Mouse (Mus musculus): ENCODE results near the gene Prrt1. TPM values are rescaled to one million over a fixed set of nuclear protein-coding genes. Genes with fewer than 3 reads are reported as not detected.
A peak's percentile ranks its signal among the peaks of the same experiment; 100 is the strongest.

Gene Prrt1
- polyA plus RNA-seq, 1 experiment from 2014 or later: 0.16 TPM

DNA sequence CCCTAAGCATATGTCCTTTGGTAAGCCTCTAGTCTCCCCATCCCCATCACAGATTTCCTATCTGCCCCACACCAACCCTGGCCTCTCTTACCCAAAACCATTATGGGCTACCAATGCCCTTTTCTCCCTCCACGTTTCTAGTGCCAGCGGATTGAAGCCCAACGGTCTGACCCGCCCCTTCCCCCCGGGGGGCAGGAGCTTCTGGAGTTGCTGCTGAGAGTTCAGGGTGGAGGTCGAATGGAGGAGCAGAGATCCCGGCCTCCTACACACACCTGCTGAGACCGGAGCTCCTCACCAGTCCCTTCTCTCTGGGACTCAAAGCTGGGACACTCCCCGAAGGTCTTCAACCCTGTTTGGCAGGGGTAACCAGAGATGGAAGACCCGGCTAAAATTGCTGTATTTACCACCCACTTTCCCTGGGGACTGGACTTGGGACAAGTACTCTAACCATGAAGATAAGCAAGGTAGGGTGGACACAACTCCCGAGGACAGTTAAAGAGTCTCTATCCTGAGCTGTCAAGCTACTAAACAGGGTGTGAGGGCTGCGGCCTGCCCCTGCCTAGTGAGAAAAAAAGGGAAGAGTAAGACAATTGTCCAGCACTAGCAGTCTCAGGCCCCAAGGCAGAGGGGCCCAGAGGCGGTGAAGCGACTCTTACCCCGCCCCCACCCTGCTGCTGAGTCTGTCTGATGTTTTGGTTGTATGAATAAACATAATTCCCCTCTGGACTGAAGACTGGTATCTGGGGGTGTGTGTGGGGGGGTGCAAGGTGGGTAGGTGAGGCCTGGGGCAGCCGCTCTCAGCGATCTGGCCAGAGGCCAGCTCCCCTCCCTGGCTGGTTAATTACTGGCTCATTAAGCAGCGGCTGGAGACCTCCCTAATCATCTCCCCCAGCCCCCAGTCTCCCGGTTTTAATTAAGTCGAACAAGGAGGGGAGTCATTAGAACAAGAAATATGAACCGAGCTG, 38.0 kb upstream of the Prrt1 start, which contains the start of gene Pbx2:
Gene Pbx2, plus strand, starts transcription at position 238 of the 965 bp plus-strand sequence.
- H3K36me3 ChIP-seq (ENCODE audit: inconsistent target): peaks cover 19% of the 10 kb centered on the region; the same call in 1 of the 2 replicates
- 5% methylated on average over 21 of the region's 21 CpGs for WGBS (ENCODE audit: missing documents)
- peak within 1 kb of the TSS; percentile 75 for H3K4me3 ChIP-seq (ENCODE audit: inconsistent target)
- peak within 1 kb of the TSS; percentile 92 for H3K27ac ChIP-seq
- peaks cover 58% of the 10 kb centered on the region for H3K79me2 ChIP-seq (ENCODE audit: inconsistent target)

DNA sequence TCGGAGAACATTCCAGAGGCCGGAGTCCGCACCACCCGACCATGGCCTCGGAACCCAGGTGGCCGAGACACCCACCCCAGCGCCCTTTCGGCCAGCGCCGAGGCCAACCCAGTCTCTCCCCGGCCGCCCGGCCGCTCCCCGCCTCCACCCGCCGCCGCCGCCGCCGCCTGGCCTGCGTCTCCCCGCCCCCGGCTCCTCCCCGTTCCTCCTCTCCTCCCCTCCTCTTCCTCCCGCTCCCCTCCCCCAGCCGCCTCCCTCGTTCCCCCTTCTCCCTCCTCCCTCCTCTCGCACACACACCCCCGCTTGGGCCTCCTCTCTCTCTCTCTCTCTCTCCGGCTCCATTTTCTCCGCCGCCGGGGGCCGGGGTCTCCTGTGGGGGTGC, 37.3 kb upstream of the Prrt1 start:
- peaks cover 58% of the 10 kb centered on the region for H3K79me2 ChIP-seq (ENCODE audit: inconsistent target)
- peaks cover 19% of the 10 kb centered on the region; the same call in 1 of the 2 replicates for H3K36me3 ChIP-seq (ENCODE audit: inconsistent target)
- WGBS (ENCODE audit: missing documents): 0% methylated on average over 16 of the region's 35 CpGs
- H3K4me3 ChIP-seq (ENCODE audit: inconsistent target): peak overlapping the region; percentile 75
- H3K27ac ChIP-seq: peak overlapping the region; percentile 92

DNA sequence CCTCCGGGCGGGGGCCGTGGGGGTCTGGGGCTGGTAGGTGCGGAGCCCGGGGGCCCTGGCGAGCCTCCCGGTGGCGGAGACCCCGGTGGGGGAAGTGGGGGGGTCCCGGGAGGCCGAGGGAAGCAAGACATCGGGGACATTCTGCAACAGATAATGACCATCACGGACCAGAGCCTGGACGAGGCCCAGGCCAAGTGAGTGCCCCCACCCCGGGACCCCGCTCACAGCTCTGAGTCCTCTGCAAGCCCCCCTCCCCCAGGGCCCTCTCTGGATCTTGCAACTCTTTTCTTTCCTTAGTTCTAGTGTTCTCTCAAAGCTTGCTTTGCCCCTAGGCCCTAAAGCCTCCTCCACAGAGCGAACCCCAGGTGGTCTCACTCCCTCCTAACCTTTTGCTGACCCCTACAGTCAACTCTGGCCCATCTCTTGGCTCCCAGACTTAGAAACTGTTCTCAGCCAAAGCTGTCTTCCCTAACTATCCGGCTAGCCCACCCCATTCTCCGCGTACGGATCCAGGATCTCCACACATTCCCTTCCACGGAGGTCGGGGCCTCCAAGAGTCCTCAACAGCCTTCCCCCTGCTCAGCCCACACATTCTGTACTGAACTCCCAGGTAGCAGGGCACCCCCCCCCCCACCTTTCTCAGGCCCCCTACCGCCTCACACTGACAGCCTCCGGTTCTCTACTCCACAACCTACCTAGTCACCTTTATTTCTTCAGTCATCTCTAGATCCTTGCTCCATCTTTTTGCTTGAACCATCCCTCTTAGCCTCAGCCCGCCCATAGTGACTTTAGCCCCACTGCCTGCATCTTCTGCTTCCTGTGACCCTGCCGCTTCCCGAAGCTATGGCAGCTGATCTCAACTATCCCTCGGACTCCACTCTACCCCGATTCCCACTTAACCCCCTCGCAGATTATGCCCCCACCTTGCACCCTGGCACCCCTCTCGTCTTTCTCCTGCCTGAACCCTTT, 36.5 kb upstream of the Prrt1 start:
- Histone ChIP-seq H3K36me3 (ENCODE audit: inconsistent target) (peaks cover 19% of the 10 kb centered on the region; the same call in 1 of the 2 replicates), H3K27ac (peak overlapping the region; percentile 71)
- WGBS (ENCODE audit: missing documents): 2% methylated on average over 32 of the region's 32 CpGs

DNA sequence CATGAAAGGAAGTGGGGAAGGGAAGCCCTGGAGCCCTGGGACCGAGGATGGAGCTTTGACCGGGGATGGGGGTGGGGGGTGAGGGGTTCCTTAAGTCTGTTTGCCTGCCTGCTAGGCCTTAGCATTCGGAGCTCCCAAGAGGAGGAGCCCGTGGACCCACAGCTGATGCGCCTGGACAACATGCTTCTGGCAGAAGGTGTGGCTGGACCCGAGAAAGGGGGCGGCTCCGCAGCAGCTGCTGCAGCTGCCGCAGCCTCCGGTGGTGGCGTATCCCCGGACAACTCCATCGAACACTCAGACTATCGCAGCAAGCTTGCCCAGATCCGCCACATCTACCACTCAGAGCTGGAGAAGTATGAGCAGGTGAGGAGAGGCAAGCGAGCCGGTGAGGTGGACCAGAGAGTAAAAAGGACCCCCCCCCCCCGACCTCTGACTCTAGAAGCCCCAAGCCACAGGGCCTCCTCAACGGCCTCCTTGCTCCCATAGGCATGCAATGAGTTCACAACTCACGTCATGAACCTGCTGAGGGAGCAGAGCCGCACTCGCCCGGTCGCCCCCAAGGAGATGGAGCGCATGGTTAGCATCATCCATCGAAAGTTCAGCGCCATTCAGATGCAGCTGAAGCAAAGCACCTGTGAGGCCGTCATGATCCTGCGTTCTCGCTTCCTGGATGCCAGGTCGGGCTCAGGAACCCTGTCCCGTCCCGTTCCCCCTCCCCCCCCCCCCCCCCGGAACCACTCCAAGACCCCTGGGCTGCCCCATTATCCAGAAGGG, 35.4 kb upstream of the Prrt1 start:
- peak overlapping the region; percentile 53 for H3K4me3 ChIP-seq (ENCODE audit: inconsistent target)
- H3K36me3 ChIP-seq (ENCODE audit: inconsistent target): peaks cover 19% of the 10 kb centered on the region; the same call in 1 of the 2 replicates
- peaks cover 45% of the 10 kb centered on the region for H3K79me2 ChIP-seq (ENCODE audit: inconsistent target)
- WGBS (ENCODE audit: missing documents): 79% methylated on average over 33 of the region's 34 CpGs
- peak overlapping the region; percentile 71; the same call in 1 of the 2 replicates for H3K27ac ChIP-seq

More for the DNA sequence above, 36.5 kb upstream of the Prrt1 start:
- Histone ChIP-seq H3K79me2 (ENCODE audit: inconsistent target) (peaks cover 56% of the 10 kb centered on the region), H3K4me3 (ENCODE audit: inconsistent target) (peak overlapping the region; percentile 53)

DNA sequence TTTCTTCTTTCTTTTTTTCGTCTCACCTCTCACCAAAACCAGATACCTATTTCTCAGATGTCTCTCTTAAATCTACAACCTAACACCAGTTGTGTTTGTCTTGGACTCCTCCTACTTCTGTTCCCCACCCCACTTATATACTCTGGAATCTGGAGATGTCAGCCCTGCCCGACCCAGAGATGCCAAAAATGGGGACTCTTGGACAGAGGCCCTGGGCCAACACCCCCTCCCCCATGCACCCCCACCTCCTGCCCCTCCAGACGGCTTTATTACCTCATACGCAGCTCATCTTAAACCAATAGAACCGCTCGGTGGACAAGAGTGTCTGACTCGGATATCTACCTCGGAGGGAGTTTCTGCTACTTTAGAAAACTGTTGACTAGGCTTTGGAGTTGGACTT, 33.2 kb upstream of the Prrt1 start:
- Histone ChIP-seq H3K79me2 (ENCODE audit: inconsistent target) (peaks cover 23% of the 10 kb centered on the region; the same call in 1 of the 2 replicates), H3K36me3 (ENCODE audit: inconsistent target) (peaks cover 19% of the 10 kb centered on the region; the same call in 1 of the 2 replicates), H3K27ac (no peak overlapping the region), H3K4me3 (ENCODE audit: inconsistent target) (no peak overlapping the region)
- 89% methylated on average over 8 of the region's 8 CpGs for WGBS (ENCODE audit: missing documents)

DNA sequence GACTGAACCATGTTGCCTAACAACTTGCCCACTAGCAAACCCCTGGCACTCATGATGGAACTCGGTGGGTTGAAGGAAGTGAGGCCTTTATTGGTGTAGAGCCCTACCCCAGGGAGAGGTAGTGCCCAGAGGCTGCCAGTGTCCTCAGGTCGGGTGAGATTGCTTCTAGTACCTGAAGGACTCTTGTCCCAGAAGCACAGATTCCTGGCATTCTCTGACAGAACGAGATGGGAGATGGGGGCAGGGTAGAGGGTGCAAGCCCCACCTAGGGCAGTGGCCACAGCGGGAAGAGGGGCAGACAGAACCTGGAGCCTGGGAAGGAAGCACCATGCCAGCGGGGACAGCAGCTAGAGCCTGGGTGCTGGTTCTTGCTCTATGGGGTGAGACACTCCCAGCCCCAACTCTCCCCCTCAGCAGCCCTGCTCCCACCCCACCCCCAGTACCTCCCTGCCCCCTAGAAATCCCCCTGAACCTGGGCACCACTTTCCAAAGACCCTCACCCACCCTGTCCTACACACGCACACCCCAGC, 31.7 kb upstream of the Prrt1 start, which contains the start of gene Ager:
Gene Ager, plus strand, starts transcription at position 297 of the 530 bp plus-strand sequence.
- WGBS (ENCODE audit: missing documents): 51% methylated on average over 5 of the region's 6 CpGs
- Histone ChIP-seq H3K4me3 (ENCODE audit: inconsistent target) (no peak within 1 kb of the TSS), H3K36me3 (ENCODE audit: inconsistent target) (peaks cover 19% of the 10 kb centered on the region; the same call in 1 of the 2 replicates), H3K27ac (no peak within 1 kb of the TSS), H3K79me2 (ENCODE audit: inconsistent target) (peaks cover 28% of the 10 kb centered on the region)

DNA sequence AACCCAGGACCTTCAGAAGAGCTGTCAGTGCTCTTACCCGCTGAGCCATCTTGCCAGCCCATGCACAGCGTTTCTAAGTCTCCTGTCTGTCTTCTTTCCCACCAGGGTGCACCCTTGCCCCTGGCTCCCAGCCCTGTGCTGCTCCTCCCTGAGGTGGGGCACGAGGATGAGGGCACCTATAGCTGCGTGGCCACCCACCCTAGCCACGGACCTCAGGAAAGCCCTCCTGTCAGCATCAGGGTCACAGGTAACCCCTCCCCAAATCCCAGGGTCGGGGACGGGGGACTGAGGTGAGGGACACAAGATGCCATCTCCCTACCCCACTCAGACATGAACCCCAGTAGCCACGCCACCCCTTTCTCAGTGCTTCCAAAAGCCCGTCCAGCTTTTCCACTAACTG, 29.4 kb upstream of the Prrt1 start:
- no peak overlapping the region for H3K27ac ChIP-seq
- peaks cover 15% of the 10 kb centered on the region for H3K79me2 ChIP-seq (ENCODE audit: inconsistent target)
- no peak overlapping the region for H3K4me3 ChIP-seq (ENCODE audit: inconsistent target)
- H3K36me3 ChIP-seq (ENCODE audit: inconsistent target): peaks cover 14% of the 10 kb centered on the region; the same call in 1 of the 2 replicates
- WGBS (ENCODE audit: missing documents): 85% methylated on average over 9 of the region's 9 CpGs

DNA sequence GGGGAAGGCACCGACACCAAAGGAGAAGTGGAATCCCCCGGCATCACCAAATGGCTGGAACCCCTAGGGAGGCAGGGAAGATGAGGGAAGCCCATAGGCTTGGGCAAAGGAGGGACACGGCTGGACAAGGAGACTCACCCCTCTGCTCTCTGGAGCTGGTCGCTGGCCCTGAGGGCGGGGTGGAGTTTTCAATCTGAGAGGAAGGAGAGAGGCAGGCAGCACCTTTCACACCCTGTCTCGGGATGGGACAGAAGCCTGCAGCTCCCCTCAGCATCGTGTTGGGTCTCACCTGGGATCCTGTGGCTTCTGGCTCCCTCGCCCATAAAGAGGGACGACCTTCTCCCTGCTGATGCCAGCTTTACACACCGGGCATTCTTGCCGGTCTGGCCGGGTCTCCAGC, 27.5 kb upstream of the Prrt1 start:
- H3K27ac ChIP-seq: no peak overlapping the region
- WGBS (ENCODE audit: missing documents): 91% methylated on average over 12 of the region's 12 CpGs
- peaks cover 27% of the 10 kb centered on the region for H3K79me2 ChIP-seq (ENCODE audit: inconsistent target)
- no peak overlapping the region for H3K4me3 ChIP-seq (ENCODE audit: inconsistent target)
- H3K36me3 ChIP-seq (ENCODE audit: inconsistent target): no peaks in the 10 kb centered on the region

DNA sequence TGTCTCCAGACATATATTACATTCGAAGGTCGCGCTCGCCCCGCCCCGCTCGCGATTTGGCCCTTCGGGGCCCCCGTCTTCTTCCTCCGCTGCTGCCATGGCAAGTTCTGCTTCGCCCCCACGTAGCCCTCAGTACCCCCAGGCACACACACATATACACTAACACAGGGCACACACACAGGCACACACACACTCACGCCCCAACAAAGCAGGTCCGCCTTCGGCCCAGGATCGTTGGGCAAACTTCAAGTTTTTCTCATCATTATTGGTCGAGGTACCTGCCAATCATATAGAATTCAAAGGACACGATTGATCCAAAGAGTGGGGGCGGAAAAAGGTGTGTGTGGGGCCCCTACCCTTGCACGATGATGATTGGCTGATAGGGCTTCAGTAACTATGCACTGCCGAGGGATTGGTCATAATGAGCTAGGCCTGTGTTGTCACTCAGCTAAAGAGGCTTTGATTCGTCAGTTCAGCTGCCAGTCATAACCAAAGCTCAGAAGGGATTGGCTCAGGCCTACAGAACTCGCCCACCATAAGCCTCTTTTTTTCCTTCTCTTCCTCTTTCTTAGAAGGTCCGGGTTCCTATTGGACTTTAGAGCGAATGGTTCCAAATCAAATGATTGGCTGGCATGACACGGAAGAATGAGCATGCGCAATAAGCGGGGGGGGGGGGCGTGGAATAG, 25.8 kb upstream of the Prrt1 start, which contains the start of gene Rnf5:
Gene Rnf5, minus strand, starts transcription at position 316 of the 686 bp plus-strand sequence.
- Histone ChIP-seq H3K79me2 (ENCODE audit: inconsistent target) (peaks cover 44% of the 10 kb centered on the region), H3K36me3 (ENCODE audit: inconsistent target) (no peaks in the 10 kb centered on the region), H3K27ac (peak within 1 kb of the TSS; percentile 85), H3K4me3 (ENCODE audit: inconsistent target) (peak within 1 kb of the TSS; percentile 86)
- WGBS (ENCODE audit: missing documents): 2% methylated on average over 25 of the region's 30 CpGs

DNA sequence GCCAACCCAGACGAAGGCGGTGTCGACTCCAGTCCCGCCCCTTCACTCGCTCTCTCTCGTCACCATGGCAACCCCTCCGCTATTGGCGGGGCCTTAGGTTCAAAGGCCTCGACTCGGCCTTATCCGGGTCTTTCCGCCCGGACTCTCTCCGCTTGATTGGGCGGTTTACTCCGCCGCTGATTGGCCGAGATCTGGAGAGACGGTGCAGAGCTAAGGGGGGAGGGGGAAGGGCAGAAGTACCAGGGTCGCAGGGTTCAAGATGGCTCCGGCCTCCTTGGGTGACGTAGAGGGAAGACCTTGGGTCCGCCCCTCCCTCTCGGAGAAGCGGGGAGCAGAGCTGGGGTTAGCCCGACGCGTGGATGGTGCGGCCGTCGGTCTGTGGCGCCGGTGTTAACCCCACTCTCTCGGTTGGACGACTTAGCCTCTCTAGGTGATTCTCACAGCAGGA, 25.2 kb upstream of the Prrt1 start, which contains the start of gene Agpat1:
Gene Agpat1, plus strand, starts transcription at position 202 of the 448 bp plus-strand sequence.
- Histone ChIP-seq H3K4me3 (ENCODE audit: inconsistent target) (peak within 1 kb of the TSS; percentile 86), H3K36me3 (ENCODE audit: inconsistent target) (no peaks in the 10 kb centered on the region), H3K27ac (peak within 1 kb of the TSS; percentile 85), H3K79me2 (ENCODE audit: inconsistent target) (peaks cover 49% of the 10 kb centered on the region)
- 1% methylated on average over 31 of the region's 35 CpGs for WGBS (ENCODE audit: missing documents)

DNA sequence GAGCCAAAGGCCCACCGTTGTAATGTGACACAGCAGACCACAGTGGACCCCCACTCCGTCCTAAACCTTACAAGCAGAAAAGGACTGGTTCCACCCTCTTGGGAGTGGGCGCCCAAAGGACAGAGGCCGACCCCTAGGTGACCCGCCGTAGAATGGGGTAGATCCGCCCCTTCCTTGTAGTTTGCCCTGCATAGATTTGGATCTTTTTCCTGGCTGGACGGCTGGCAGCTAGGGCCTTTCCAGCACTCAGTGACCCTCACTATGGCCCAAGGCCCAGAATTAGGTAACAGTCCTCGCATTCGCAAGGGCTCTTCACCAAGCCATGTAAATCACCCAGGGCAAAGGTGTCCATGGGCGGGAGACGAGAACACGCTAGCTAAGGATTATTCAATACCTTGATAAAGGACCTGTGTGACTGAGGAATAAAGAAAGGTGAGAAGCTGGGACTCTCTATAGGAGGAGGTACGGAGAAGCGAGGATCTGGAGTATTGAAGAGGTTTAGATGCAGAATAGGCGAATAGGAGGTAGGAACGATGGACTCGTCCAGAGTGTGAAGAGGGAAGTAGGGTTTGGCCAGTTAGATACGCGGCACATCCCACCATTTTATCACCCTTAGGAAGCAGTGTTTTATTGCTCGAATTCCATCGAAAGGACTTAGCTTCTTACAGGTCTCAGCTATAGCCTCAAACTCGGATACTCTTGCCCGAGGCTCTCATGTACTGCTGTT, 24.7 kb upstream of the Prrt1 start:
- H3K79me2 ChIP-seq (ENCODE audit: inconsistent target): peaks cover 52% of the 10 kb centered on the region
- 19% methylated on average over 24 of the region's 24 CpGs for WGBS (ENCODE audit: missing documents)
- H3K4me3 ChIP-seq (ENCODE audit: inconsistent target): peak overlapping the region; percentile 75

DNA sequence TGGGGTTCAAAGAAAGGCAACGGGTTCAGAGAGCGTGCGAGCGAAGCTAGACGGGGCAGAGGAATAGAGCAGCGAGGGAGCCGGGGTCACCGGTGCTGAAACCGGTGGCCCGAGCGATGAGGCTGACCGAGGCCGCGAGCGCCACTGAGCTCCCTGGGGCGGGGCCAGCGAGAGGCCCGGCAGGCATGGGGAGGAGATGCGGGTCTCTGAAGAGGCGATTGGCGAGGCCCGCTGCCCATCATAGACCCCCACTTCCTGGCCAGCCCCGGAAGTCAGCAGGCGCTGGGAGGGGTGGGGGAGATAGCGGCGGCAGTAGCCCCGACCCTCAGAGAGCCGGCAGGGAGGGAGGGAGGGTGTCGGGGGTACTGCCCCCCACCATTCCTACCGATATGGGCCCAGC, 23.7 kb upstream of the Prrt1 start:
- peaks cover 4% of the 10 kb centered on the region; the same call in 1 of the 2 replicates for H3K36me3 ChIP-seq (ENCODE audit: inconsistent target)
- H3K4me3 ChIP-seq (ENCODE audit: inconsistent target): peak overlapping the region; percentile 75
- 2% methylated on average over 24 of the region's 30 CpGs for WGBS (ENCODE audit: missing documents)
- peak overlapping the region; percentile 85 for H3K27ac ChIP-seq
- peaks cover 55% of the 10 kb centered on the region for H3K79me2 ChIP-seq (ENCODE audit: inconsistent target)

More for the DNA sequence above, 24.7 kb upstream of the Prrt1 start:
- Histone ChIP-seq H3K36me3 (ENCODE audit: inconsistent target) (no peaks in the 10 kb centered on the region), H3K27ac (peak overlapping the region; percentile 85)
